Mouse (Mus musculus) MEL (cell line): ENCODE measurements around the gene Cdc25a. TPM values are rescaled to one million over a fixed set of nuclear protein-coding genes. Genes with fewer than 3 reads are reported as not detected.

ENCODE experiments used
- DNase-seq: peaks from one replicate; pipeline ENCODE4 v3.0.0; 2011; ENCODE audit warnings: low read depth, low spot score
- H3K27ac ChIP-seq: 2 replicates; pipeline ENCODE4 v1.5.1; 2012; ENCODE audit warnings: low read depth, mild to moderate bottlenecking, control low read depth, low read length, moderate library complexity; ENCODE audit not compliant: control insufficient read depth
- H3K27me3 ChIP-seq, 2 experiments: fragments of 150-350 bp in 1 of 2; sonication (generic) in 1 of 2; 2 replicates each; pipeline ENCODE4 v1.6.1; 2012; ENCODE audit warnings: low read length in 2 of 2, mild to moderate bottlenecking in 2 of 2, improper control_type of control experiment in 1 of 2, moderate library complexity in 1 of 2; ENCODE audit not compliant: insufficient read depth in 2 of 2, control insufficient read depth in 1 of 2
- H3K36me3 ChIP-seq, 2 experiments: 2 replicates each; pipeline ENCODE4 v1.6.1; 2012 to 2014; ENCODE audit warnings: low read length in 2 of 2, improper control_type of control experiment in 1 of 2, inconsistent platforms in 1 of 2, mild to moderate bottlenecking in 1 of 2; ENCODE audit not compliant: insufficient read depth in 2 of 2, control insufficient read depth in 1 of 2
- H3K4me1 ChIP-seq, 2 experiments: fragments of 150-350 bp in 1 of 2; sonication (generic) in 1 of 2; 2 replicates each; pipeline ENCODE4 v1.6.1; 2012; ENCODE audit warnings: low read length in 2 of 2, improper control_type of control experiment in 1 of 2, mild to moderate bottlenecking in 1 of 2; ENCODE audit not compliant: insufficient read depth in 2 of 2, control insufficient read depth in 1 of 2
- H3K4me3 ChIP-seq, 2 experiments: fragments of 150-350 bp in 1 of 2; sonication (generic) in 1 of 2; 2 replicates each; pipeline ENCODE4 v1.5.1; 2012; ENCODE audit warnings: low read depth in 2 of 2, low read length in 2 of 2, mild to moderate bottlenecking in 2 of 2, moderate library complexity in 2 of 2, control low read depth in 1 of 2, improper control_type of control experiment in 1 of 2; ENCODE audit not compliant: control insufficient read depth in 1 of 2, insufficient read depth in 1 of 2
- H3K79me2 ChIP-seq: 2 replicates; pipeline ENCODE4 v1.6.1; 2012; ENCODE audit warnings: mild to moderate bottlenecking, low read length, moderate library complexity; ENCODE audit not compliant: control insufficient read depth, poor library complexity, insufficient read depth
- H3K9ac ChIP-seq: 2 replicates; pipeline ENCODE4 v1.6.1; 2012; ENCODE audit warnings: low read depth, mild to moderate bottlenecking, control low read depth, low read length, moderate library complexity; ENCODE audit not compliant: control insufficient read depth, poor library complexity, severe bottlenecking
- H3K9me3 ChIP-seq: fragments of 150-350 bp; sonication (generic); replicated peaks from 2 replicates; pipeline ENCODE4 v1.6.1; 2012; ENCODE audit warnings: mild to moderate bottlenecking, low read length, improper control_type of control experiment, moderate library complexity; ENCODE audit not compliant: insufficient read depth
- CHD2 ChIP-seq: IDR thresholded peaks from 2 replicates; pipeline ENCODE4 v1.6.1; 2011; ENCODE audit warnings: low read length, improper control_type of control experiment
- CTCF ChIP-seq, 3 experiments: IDR thresholded peaks in 2 of 3; conservative IDR thresholded peaks in 1 of 3; 2 replicates each; pipeline ENCODE4 v1.5.1; 2011 to 2012; ENCODE audit warnings: low read length in 3 of 3, low read depth in 2 of 3, mild to moderate bottlenecking in 2 of 3, improper control_type of control experiment in 1 of 3, inconsistent platforms in 1 of 3, mixed read lengths in 1 of 3, moderate library complexity in 1 of 3; ENCODE audit not compliant: control insufficient read depth in 1 of 3, insufficient read depth in 1 of 3, poor library complexity in 1 of 3, severe bottlenecking in 1 of 3
- E2F4 ChIP-seq: IDR thresholded peaks from 2 replicates; pipeline ENCODE4 v1.6.1; 2011; ENCODE audit warnings: low read depth, low read length, improper control_type of control experiment, borderline replicate concordance
- ELF1 ChIP-seq: IDR thresholded peaks from 2 replicates; pipeline ENCODE4 v1.6.1; 2014; ENCODE audit warnings: low read depth, mild to moderate bottlenecking, inconsistent platforms, low read length, improper control_type of control experiment, moderate library complexity
- KAT2A ChIP-seq: conservative IDR thresholded peaks from 2 replicates; pipeline ENCODE4 v1.6.1; 2012; ENCODE audit warnings: low read depth, low read length, improper control_type of control experiment, inconsistent platforms
- MAFK ChIP-seq: IDR thresholded peaks from 2 replicates; pipeline ENCODE4 v1.6.1; 2011; ENCODE audit warnings: low read depth, mild to moderate bottlenecking, low read length, improper control_type of control experiment, borderline replicate concordance
- MYC ChIP-seq: IDR thresholded peaks from 2 replicates; pipeline ENCODE4 v1.6.1; 2011; ENCODE audit warnings: low read depth, mild to moderate bottlenecking, low read length, improper control_type of control experiment, moderate library complexity
- NRF1 ChIP-seq: IDR thresholded peaks from 2 replicates; pipeline ENCODE4 v1.6.1; 2014; ENCODE audit warnings: low read depth, mild to moderate bottlenecking, inconsistent platforms, low read length, improper control_type of control experiment, moderate library complexity; ENCODE audit not compliant: poor library complexity, insufficient read depth, severe bottlenecking
- POLR2A ChIP-seq, 2 experiments: IDR thresholded peaks; 2 replicates each; pipeline ENCODE4 v1.6.1; 2011 to 2012; ENCODE audit warnings: low read length in 2 of 2, mild to moderate bottlenecking in 2 of 2, control low read depth in 1 of 2, improper control_type of control experiment in 1 of 2, low read depth in 1 of 2, moderate library complexity in 1 of 2; ENCODE audit not compliant: control insufficient read depth in 1 of 2, insufficient read depth in 1 of 2, poor library complexity in 1 of 2
- POLR2AphosphoS2 ChIP-seq: IDR thresholded peaks from 2 replicates; pipeline ENCODE4 v1.6.1; 2011; ENCODE audit warnings: low read length, improper control_type of control experiment
- POLR2AphosphoS5 ChIP-seq: IDR thresholded peaks from 2 replicates; pipeline ENCODE4 v1.6.1; 2012; ENCODE audit warnings: low read depth, borderline replicate concordance, mild to moderate bottlenecking, inconsistent platforms, low read length, moderate library complexity, mixed read lengths
- TAL1 ChIP-seq: IDR thresholded peaks from 2 replicates; pipeline ENCODE4 v1.6.1; 2012; ENCODE audit warnings: mild to moderate bottlenecking, inconsistent platforms, low read length, moderate library complexity, mixed read lengths
- TBP ChIP-seq: IDR thresholded peaks from 2 replicates; pipeline ENCODE4 v1.8.0; 2011; ENCODE audit warnings: low read depth, low read length, improper control_type of control experiment
- UBTF ChIP-seq: IDR thresholded peaks from 2 replicates; pipeline ENCODE4 v1.6.1; 2012; ENCODE audit warnings: low read depth, mild to moderate bottlenecking, inconsistent platforms, low read length, improper control_type of control experiment, moderate library complexity, borderline replicate concordance; ENCODE audit not compliant: insufficient read depth
- ZKSCAN1 ChIP-seq: IDR thresholded peaks from 2 replicates; pipeline ENCODE4 v1.6.1; 2012; ENCODE audit warnings: low read depth, mild to moderate bottlenecking, inconsistent platforms, low read length, improper control_type of control experiment, moderate library complexity
- ZMIZ1 ChIP-seq: IDR thresholded peaks from 2 replicates; pipeline ENCODE4 v1.6.1; 2012; ENCODE audit warnings: low read depth, mild to moderate bottlenecking, inconsistent platforms, low read length, improper control_type of control experiment, moderate library complexity
- ZNF384 ChIP-seq: IDR thresholded peaks from 2 replicates; pipeline ENCODE4 v1.6.1; 2012; ENCODE audit warnings: low read depth, mild to moderate bottlenecking, inconsistent platforms, low read length, improper control_type of control experiment
- polyA plus RNA-seq, 2 experiments: library from polyadenylated mRNA; stranded (reverse) in 1 of 2; unstranded in 1 of 2; fragments of >175 nt in 1 of 2; fragments of >200 nt in 1 of 2; gene quantifications; 2 replicates each; pipeline versions ENCODE4 v1.2.1 to v1.2.4; 2012; ENCODE audit warnings: low replicate concordance in 2 of 2, low read depth in 1 of 2; ENCODE audit not compliant: insufficient read length in 2 of 2, insufficient read depth in 1 of 2, missing spikeins in 1 of 2
- total RNA-seq: library from RNA; depleted of rRNA; stranded (reverse); fragments of 300-350 nt; gene quantifications from 2 replicates; pipeline ENCODE4 v1.2.3, GENCODE M21; 2012

Gene Cdc25a
- total and polyA plus RNA-seq, 3 experiments = 67.2 to 79.4 (median 67.4) TPM

GRCm38 (mm10) chr9:109929131-109929530, 53.8 kb downstream of the Cdc25a start:
- Histone ChIP-seq H3K36me3 (peaks cover 0 to 11% of the 10 kb centered on the region in 2 experiments; a peak in 2 of 4 replicates), H3K79me2 (no peaks in the 10 kb centered on the region; the same call in 1 of the 2 replicates), H3K9ac (no peak overlapping the region), H3K27me3 (no peaks in the 10 kb centered on the region), H3K4me1 (peaks cover 2 to 8% of the 10 kb centered on the region in 2 experiments), H3K4me3 (no peak overlapping the region), H3K27ac (no peak overlapping the region), H3K9me3 (no peaks in the 10 kb centered on the region)
- TF ChIP-seq MAFK = no peak
- TF ChIP-seq TBP = peak; percentile 67
- no peak for DNase-seq

GRCm38 (mm10) chr9:109930063-109930462, 54.7 kb downstream of the Cdc25a start:
- Histone ChIP-seq H3K9ac (no peak overlapping the region), H3K27me3 (no peaks in the 10 kb centered on the region), H3K27ac (no peak overlapping the region), H3K9me3 (no peaks in the 10 kb centered on the region), H3K79me2 (no peaks in the 10 kb centered on the region; the same call in 1 of the 2 replicates)
- no peak for DNase-seq
- TF ChIP-seq TBP (no peak), ZNF384 (no peak), CTCF (IDR thresholded peaks at IDR 0.05 in 2 of 3, conservative IDR thresholded peaks at IDR 0.05 in 1 of 3; ENCODE audit: control insufficient read depth in 1 of 3, insufficient read depth in 1 of 3, low read depth in 2 of 3, low read length in 3 of 3, poor library complexity in 1 of 3, severe bottlenecking in 1 of 3) (no peak), KAT2A (no peak), NRF1 (no peak), TAL1 (no peak), ELF1 (no peak), POLR2AphosphoS5 (no peak), E2F4 (no peak)
- TF ChIP-seq, all 39 proteins: peak for 0
- Histone ChIP-seq H3K4me1 (peaks cover 0 to 7% of the 10 kb centered on the region in 2 experiments; a peak in 3 of 4 replicates), H3K4me3 (no peak overlapping the region), H3K36me3 (peaks cover 0 to 12% of the 10 kb centered on the region in 2 experiments; a peak in 2 of 4 replicates)

GRCm38 (mm10) chr9:109930752-109931151, 55.4 kb downstream of the Cdc25a start:
- H3K27ac ChIP-seq = peak overlapping the region; percentile 95
- peak overlapping the region; percentile 68 to 93 for H3K4me3 ChIP-seq
- peak overlapping the region; percentile 92 for H3K9ac ChIP-seq
- no peaks in the 10 kb centered on the region; the same call in 1 of the 2 replicates for H3K79me2 ChIP-seq
- H3K4me1 ChIP-seq = peaks cover 0 to 7% of the 10 kb centered on the region in 2 experiments; a peak in 3 of 4 replicates
- no peak for DNase-seq
- H3K9me3 ChIP-seq = no peaks in the 10 kb centered on the region
- peaks cover 0 to 12% of the 10 kb centered on the region in 2 experiments; a peak in 2 of 4 replicates for H3K36me3 ChIP-seq
- no peaks in the 10 kb centered on the region for H3K27me3 ChIP-seq
- TF ChIP-seq UBTF = no peak
- no peak for TF ChIP-seq CTCF (IDR thresholded peaks at IDR 0.05 in 2 of 3, conservative IDR thresholded peaks at IDR 0.05 in 1 of 3; ENCODE audit: control insufficient read depth in 1 of 3, insufficient read depth in 1 of 3, low read depth in 2 of 3, low read length in 3 of 3, poor library complexity in 1 of 3, severe bottlenecking in 1 of 3)
- TF ChIP-seq MYC = no peak
- TF ChIP-seq ZMIZ1 = no peak
- no peak for TF ChIP-seq TAL1
- no peak for TF ChIP-seq POLR2A (IDR thresholded peaks at IDR 0.05; ENCODE audit: control insufficient read depth in 1 of 2, insufficient read depth in 1 of 2, low read depth in 1 of 2, low read length in 2 of 2, poor library complexity in 1 of 2)
- TF ChIP-seq POLR2AphosphoS2 = no peak
- TF ChIP-seq CHD2 = no peak
- no peak for TF ChIP-seq ZKSCAN1
